Comparison of ENCODE assay signal across 25 mouse cellular contexts in the genomic region with DNA sequence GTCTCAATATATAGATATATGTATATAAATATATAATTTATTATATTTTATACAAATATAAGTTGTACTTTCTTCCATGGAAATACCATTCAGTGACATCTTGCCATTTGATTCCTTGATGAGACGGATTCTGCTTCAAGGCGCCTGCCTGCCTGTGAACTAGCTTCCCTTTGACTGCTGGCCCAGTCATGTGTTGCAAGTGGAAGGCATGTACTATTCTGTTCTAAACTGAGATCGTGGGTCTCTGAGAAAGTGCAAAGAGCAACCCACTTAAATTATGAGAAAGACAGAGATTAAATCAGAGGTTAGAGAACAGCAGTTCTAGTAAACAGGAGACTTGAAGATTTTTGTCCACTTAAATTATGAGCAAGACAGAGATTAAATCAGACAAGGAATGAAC. TPM values are rescaled to one million over a fixed set of nuclear protein-coding genes. Genes with fewer than 3 reads are reported as not detected.
DNase-seq lines count a peak whose midpoint lies in the region; ATAC-seq and TF ChIP-seq lines count a peak whose summit lies in the region.
"Had no signal": no experiment of that assay in that cellular context is flagged by ENCODE, and none has a peak within 500 bp of the region (broad histone marks: within the 10 kb centered on the region; RNA-seq: fewer than 3 reads in every experiment).

No protein-coding gene starts in this region.

- no peak overlapping the region for H3K4me2 ChIP-seq in kidney, embryonic 16.5 days (replicated peaks; ENCODE audit: low read depth, low read length)
- no peak overlapping the region for H3K4me2 ChIP-seq in midbrain, embryonic 11.5 days
- H3K4me2 ChIP-seq: forebrain, embryonic 13.5 days; heart, embryonic 11.5 days; hindbrain, embryonic 13.5 days had no signal

- H3K4me1 ChIP-seq in kidney, adult 2 months (ENCODE audit: control insufficient read depth, insufficient read depth, low read length) = no peaks in the 10 kb centered on the region
- peaks cover 32% of the 10 kb centered on the region for H3K4me1 ChIP-seq in kidney, embryonic 16.5 days (ENCODE audit: insufficient read depth, low read length)
- peaks cover 11% of the 10 kb centered on the region for H3K4me1 ChIP-seq in midbrain, embryonic 10.5 days
- H3K4me1 ChIP-seq in midbrain, embryonic 11.5 days (ENCODE audit: control insufficient read depth, insufficient read depth, low read length) = peaks cover 2% of the 10 kb centered on the region; the same call in 1 of the 2 replicates
- H3K4me1 ChIP-seq: hindbrain, embryonic 13.5 days had no signal

- no peak overlapping the region for H3K27ac ChIP-seq in kidney, adult 2 months (ENCODE audit: insufficient read depth, low read depth, low read length)
- H3K27ac ChIP-seq in kidney, embryonic 16.5 days (ENCODE audit: low read length) = no peak overlapping the region
- peak overlapping the region; percentile 30; the same call in 1 of the 2 replicates for H3K27ac ChIP-seq in midbrain, embryonic 10.5 days (replicated peaks)
- H3K27ac ChIP-seq in midbrain, embryonic 11.5 days (ENCODE audit: low read depth, low read length) = no peak overlapping the region
- H3K27ac ChIP-seq: forebrain, embryonic 10.5 days; forebrain, embryonic 13.5 days; hindbrain, embryonic 13.5 days had no signal

- H3K9ac ChIP-seq in kidney, embryonic 16.5 days (replicated peaks; ENCODE audit: low read length) = no peak overlapping the region
- no peak overlapping the region for H3K9ac ChIP-seq in midbrain, embryonic 11.5 days (ENCODE audit: low read length)
- H3K9ac ChIP-seq: forebrain, embryonic 13.5 days; hindbrain, embryonic 13.5 days had no signal

- no peaks in the 10 kb centered on the region for H3K36me3 ChIP-seq in kidney, adult 2 months (ENCODE audit: control insufficient read depth, insufficient read depth, low read length)
- H3K36me3 ChIP-seq in kidney, embryonic 16.5 days (ENCODE audit: insufficient read depth, low read length) = no peaks in the 10 kb centered on the region
- no peaks in the 10 kb centered on the region for H3K36me3 ChIP-seq in midbrain, embryonic 10.5 days
- no peaks in the 10 kb centered on the region for H3K36me3 ChIP-seq in midbrain, embryonic 11.5 days (ENCODE audit: control insufficient read depth, insufficient read depth, low read length)
- H3K36me3 ChIP-seq: forebrain, embryonic 10.5 days; G1E; hindbrain, embryonic 10.5 days; hindbrain, embryonic 13.5 days had no signal

- no peak for TF ChIP-seq POLR2A in kidney, adult 2 months (IDR thresholded peaks at IDR 0.05; ENCODE audit: low read depth, low read length)

- no peaks in the 10 kb centered on the region; the same call in 1 of the 2 replicates for H3K27me3 ChIP-seq in kidney, adult 2 months (replicated peaks; ENCODE audit: control insufficient read depth, insufficient read depth, low read length)
- no peaks in the 10 kb centered on the region for H3K27me3 ChIP-seq in kidney, embryonic 16.5 days (ENCODE audit: insufficient read depth, low read length)
- no peaks in the 10 kb centered on the region for H3K27me3 ChIP-seq in midbrain, embryonic 10.5 days (ENCODE audit: low read depth, poor library complexity, severe bottlenecking)
- no peaks in the 10 kb centered on the region for H3K27me3 ChIP-seq in midbrain, embryonic 11.5 days (ENCODE audit: control insufficient read depth, insufficient read depth, low read length)
- H3K27me3 ChIP-seq: CH12.LX; forebrain, embryonic 13.5 days; hindbrain, embryonic 13.5 days had no signal

- peak; percentile 53 for DNase-seq in kidney, adult 2 months
- peak; percentile 41 for DNase-seq in kidney, postnatal 14 days
- no peak for DNase-seq in kidney, adult 11 months
- no peak for DNase-seq in midbrain, embryonic 10.5 days (ENCODE audit: low spot score)
- no peak for DNase-seq in midbrain, embryonic 11.5 days (ENCODE audit: low spot score, missing footprints)
- DNase-seq: adrenal gland, postnatal 10 days; adrenal gland, postnatal 36 days; B cell, adult 2 months; cerebellum, adult 18-20 months; cerebellum, adult 9-10 months; cerebellum, postnatal 14 days; gastrocnemius, postnatal 10 days; gastrocnemius, postnatal 36 days; heart, postnatal 36 days had no signal

- 55% methylated on average over 3 of the region's 3 CpGs for WGBS in kidney, adult 2 months
- WGBS in kidney, embryonic 16.5 days = 47% methylated on average over 3 of the region's 3 CpGs
- 66% methylated on average over 3 of the region's 3 CpGs for WGBS in midbrain, embryonic 10.5 days
- WGBS in midbrain, embryonic 11.5 days = 55% methylated on average over 3 of the region's 3 CpGs

- no peak overlapping the region for H3K4me3 ChIP-seq in kidney, adult 2 months (ENCODE audit: insufficient read depth, low read depth, low read length)
- H3K4me3 ChIP-seq in kidney, embryonic 16.5 days (ENCODE audit: low read length) = no peak overlapping the region
- H3K4me3 ChIP-seq in midbrain, embryonic 10.5 days = no peak overlapping the region
- no peak overlapping the region for H3K4me3 ChIP-seq in midbrain, embryonic 11.5 days (ENCODE audit: low read depth, low read length)
- H3K4me3 ChIP-seq: forebrain, embryonic 10.5 days; forebrain, embryonic 13.5 days; hindbrain, embryonic 10.5 days; hindbrain, embryonic 13.5 days had no signal

- H3K9me3 ChIP-seq in kidney, embryonic 16.5 days (ENCODE audit: low read length) = no peaks in the 10 kb centered on the region
- no peaks in the 10 kb centered on the region for H3K9me3 ChIP-seq in midbrain, embryonic 10.5 days (replicated peaks)
- H3K9me3 ChIP-seq in midbrain, embryonic 11.5 days (ENCODE audit: control insufficient read depth, low read length) = no peaks in the 10 kb centered on the region
- H3K9me3 ChIP-seq: forebrain, embryonic 10.5 days; forebrain, embryonic 13.5 days; G1E; hindbrain, embryonic 10.5 days; hindbrain, embryonic 13.5 days had no signal

- no peak for TF ChIP-seq CTCF in kidney, adult 2 months (conservative IDR thresholded peaks at IDR 0.05; ENCODE audit: insufficient read depth, insufficient read length, low read depth, low read length)

- no peak for ATAC-seq in kidney, embryonic 16.5 days (ENCODE audit: low FRiP score, low TSS enrichment)
- no peak for ATAC-seq in midbrain, embryonic 11.5 days (ENCODE audit: low FRiP score)
- ATAC-seq: forebrain, embryonic 13.5 days; forebrain, embryonic 16.5 days; hindbrain, embryonic 16.5 days; Patski had no signal

RNA-seq across cellular contexts. Expression of a gene that starts 46.9 kb away (rescaled TPM):
- 4.7 and 5.2 TPM in 2 replicates for polyA plus RNA-seq in kidney, adult 2 months (2012; rRNA removed)
- 8.6 and 10.0 TPM in 2 replicates for polyA plus RNA-seq in kidney, embryonic 16.5 days (2015; fragmentation: Nextera tagmentation; extraction: Ambion mirVana)
- polyA plus RNA-seq in midbrain, embryonic 10.5 days (2016; fragmentation: Nextera tagmentation; extraction: Ambion mirVana) = 9.3 and 10.1 TPM in 2 replicates
- polyA plus RNA-seq in midbrain, embryonic 11.5 days (2014; fragmentation: Nextera tagmentation; extraction: Ambion mirVana) = 19.9 and 22.5 TPM in 2 replicates

Comparison
In these comparisons a context has a peak if more than half of its experiments do, and no peak if none do; other contexts are left out.
1. DNase-seq: peak in kidney, adult 2 months (single experiment) and kidney, postnatal 14 days (single experiment); none in kidney, adult 11 months (single experiment), midbrain, embryonic 10.5 days (single experiment) and midbrain, embryonic 11.5 days (single experiment).